Mouse (Mus musculus): ENCODE measurements around the gene Klk7.

Klk7 gene

DNA sequence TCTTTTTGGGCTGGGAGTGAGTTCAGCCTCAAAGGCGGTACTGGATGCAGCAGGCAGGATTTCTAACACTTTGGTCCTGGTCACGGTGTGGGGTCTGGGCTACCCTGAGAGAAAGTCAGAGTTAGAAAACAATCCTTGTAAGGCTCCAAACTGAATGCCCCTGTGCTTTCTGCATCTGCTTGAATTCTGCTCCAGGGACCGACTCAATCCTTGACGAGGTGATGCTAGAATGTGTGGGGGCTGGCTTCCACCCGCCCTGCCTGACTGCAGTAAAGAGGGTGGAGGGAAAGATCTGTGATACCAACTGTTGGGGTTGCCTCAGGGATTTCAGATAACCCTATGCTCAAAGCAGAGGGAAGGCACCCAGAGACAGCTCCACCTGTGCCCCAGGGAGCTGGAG lies at the start of gene Klk7:
TSS of gene Klk7 (plus strand) at position 301 of the 400 bp plus-strand sequence.
- DNase-seq: no peak

- DNase-seq: no peak
Measured at GRCm38 (mm10) chr7:43766484-43766883, 44.6 kb upstream of the Klk7 start.

- no peak for DNase-seq
Measured at GRCm38 (mm10) chr7:43768597-43768996, 42.5 kb upstream of the Klk7 start, which contains the start of gene Klk12. Gene Klk12, plus strand, starts transcription at chr7:43768897.

- no peak for DNase-seq
Measured at GRCm38 (mm10) chr7:43769636-43770035, 41.5 kb upstream of the Klk7 start.

DNA sequence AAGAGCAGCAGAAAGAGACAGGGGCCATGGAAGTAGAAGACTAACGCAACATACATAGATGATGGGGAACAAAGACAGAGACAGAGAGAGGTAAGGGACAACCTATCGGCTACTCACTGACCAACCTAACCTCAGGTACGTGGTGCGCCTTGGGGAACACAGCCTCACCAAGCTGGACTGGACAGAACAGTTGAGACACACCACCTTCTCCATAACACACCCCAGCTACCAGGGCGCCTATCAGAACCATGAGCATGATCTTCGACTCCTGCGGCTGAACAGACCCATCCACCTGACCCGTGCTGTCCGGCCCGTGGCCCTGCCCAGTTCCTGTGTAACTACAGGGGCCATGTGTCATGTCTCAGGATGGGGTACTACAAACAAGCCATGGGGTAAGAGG lies 40.4 kb upstream of the Klk7 start:
- DNase-seq: no peak

- DNase-seq: no peak
Measured at GRCm38 (mm10) chr7:43771916-43772315, 39.2 kb upstream of the Klk7 start.

GRCm38 (mm10) chr7:43772901-43773300 lies 38.2 kb upstream of the Klk7 start:
- no peak for DNase-seq

DNA sequence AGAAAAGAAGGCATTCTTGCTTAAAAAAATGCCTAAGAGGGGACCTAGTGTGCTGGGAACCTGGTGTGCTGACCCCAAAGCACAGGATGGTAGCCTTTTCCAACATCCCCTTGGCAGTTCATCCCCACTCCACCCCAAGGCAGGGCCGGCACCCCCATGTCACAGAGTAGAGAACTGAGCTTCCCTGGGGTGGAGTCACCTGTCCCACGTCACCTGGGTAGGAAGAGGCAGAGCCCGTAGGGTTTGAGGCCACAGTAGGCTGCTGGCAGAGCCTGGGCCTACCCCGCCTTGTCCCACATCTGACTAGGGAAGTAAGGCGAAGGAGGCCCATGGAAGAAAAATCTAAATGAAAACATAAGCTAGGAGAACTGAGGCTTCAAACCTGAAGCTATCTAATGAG lies 36.7 kb upstream of the Klk7 start, which contains the start of gene Klk11:
TSS of gene Klk11 (plus strand) at position 241 of the 400 bp plus-strand sequence.
- DNase-seq: no peak

DNA sequence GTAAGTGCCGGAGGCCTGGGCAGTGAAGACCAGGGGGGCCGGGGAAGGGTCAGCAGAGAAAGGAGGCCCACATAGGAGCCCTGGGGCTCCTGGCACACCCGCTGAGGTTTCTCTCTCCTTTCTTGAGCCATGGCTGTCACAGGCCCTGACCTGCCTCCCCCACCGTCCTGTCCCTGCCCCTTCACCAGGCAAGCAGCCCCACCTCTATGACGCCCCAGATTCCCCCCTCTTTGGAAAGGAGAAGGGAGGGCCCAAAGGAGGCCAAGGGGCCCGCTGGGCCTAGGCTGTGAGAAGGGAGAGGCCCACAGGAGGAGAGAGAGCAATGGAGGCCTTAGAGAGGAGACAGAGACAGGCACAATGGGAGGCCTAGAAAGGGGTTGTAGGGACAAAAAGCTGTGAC lies 36.3 kb upstream of the Klk7 start:
- DNase-seq: no peak

- no peak for DNase-seq
Measured at GRCm38 (mm10) chr7:43775311-43776057, 35.6 kb upstream of the Klk7 start.

DNA sequence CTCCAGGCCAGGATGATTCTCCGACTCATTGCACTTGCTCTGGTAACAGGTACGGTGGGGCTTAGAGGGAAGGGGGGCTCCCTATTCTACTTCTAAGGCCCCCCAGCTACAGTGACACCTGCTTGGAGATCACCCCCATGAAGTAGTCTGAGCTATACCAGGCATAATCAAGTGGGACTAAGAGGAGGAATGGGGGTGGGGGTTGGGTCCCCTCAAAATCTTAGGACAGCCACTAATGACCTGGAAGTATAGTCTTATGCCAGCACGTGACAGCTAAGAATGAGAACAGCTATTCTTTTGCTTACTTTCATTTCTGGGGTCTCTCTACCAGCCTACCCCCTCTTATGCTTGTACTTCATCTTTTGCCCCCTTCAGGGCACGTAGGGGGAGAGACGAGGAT lies 34.6 kb upstream of the Klk7 start:
- DNase-seq: no peak

- DNase-seq: no peak
Measured at GRCm38 (mm10) chr7:43777423-43777822, 33.7 kb upstream of the Klk7 start.

DNA sequence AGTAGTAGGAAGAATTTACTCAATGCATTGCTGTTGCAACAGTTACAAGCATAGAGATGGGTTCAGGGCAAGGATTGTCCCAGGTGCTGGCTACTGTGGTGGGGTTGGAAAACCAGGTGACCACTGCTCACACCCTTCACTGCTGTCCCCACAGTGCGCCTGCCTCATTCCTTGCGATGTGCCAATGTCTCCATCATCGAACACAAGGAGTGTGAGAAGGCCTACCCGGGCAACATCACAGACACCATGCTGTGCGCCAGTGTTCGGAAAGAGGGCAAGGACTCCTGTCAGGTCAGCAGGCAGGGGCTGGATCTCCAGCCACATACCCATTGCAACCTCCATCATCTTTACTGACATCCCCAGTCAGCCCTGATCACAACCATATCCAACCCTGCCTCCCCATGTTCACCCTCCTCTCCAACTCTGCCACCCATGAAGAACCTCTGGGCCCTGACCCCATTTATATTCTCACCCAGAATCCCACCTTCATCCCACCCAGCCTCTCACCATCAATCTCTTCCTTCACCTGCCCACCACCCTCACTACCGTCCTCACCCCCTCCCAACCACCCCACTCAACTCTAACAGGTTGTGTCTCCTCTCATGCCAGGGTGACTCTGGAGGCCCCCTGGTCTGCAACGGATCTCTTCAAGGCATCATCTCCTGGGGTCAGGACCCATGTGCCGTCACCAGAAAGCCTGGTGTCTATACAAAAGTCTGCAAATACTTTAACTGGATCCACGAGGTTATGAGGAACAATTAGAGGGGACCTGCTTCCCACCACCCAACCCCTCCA lies 32.7 kb upstream of the Klk7 start:
- no peak for DNase-seq

DNA sequence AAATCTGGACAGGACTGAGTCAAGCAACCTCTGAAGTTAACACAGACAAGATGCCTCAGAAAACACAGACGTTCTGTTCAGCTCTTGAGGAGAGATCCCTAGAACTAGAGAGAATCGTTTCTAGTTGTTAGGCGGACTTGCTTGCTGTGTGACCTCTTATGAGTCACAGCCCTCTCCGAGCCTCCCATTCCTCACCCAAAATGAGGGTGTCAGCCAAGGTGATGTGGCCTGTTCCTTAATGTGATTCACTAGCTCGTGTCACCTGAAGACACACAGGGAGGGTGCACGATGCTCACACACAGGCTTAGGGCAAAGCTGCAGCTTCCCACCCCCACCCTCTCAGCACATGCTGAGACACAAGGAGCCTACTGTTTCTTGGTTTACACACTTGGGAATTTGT lies 30.9 kb upstream of the Klk7 start:
- DNase-seq: no peak

- no peak for DNase-seq
Measured at GRCm38 (mm10) chr7:43780746-43781145, 30.3 kb upstream of the Klk7 start, which contains the start of gene Klk10. Gene Klk10, plus strand, starts transcription at chr7:43781035.

DNA sequence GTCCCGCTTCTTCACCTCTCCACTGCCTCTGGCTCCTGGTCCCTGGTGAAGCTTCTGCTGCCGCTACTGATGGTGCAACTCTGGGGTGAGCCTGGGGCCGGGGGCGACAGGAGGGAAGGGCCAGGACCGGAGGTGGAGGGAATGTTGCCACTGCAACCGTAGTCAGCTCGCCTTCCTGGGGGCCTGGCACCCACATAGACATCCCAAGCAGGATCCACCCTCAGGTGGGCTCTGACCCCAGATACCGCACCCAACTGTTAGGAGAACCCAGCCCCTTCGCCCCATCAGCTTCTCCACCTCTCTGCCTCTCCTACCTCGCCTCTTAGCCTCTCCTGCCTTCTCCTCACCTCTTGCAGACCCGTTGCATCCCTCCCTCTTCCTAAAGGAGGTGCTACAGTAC lies 29.6 kb upstream of the Klk7 start:
- no peak for DNase-seq

GRCm38 (mm10) chr7:43782275-43783265 lies 28.5 kb upstream of the Klk7 start:
- DNase-seq: peak; percentile 91

GRCm38 (mm10) chr7:43785286-43785685 lies 25.8 kb upstream of the Klk7 start:
- DNase-seq: no peak

GRCm38 (mm10) chr7:43788096-43788495 lies 23.0 kb upstream of the Klk7 start:
- DNase-seq: no peak

DNA sequence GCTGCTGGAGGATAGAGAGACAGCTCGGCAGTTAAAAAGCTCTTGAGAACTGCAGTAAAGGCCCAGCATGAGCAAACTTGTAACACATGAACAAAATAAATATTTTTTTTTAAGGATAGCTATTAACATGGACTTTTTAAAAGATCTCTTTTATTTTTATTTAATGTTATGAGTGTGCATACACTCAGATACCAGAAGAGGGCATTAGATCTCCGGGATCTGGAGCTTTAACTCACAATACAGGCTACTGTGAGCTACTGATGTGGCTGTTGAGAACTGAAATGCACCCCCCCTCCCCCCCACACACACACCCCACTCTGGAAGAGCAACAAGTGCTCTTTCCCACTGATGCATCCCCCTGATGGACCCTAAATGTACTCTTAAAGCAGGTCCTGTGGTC lies 21.8 kb upstream of the Klk7 start:
- DNase-seq: no peak

- DNase-seq: no peak
Measured at GRCm38 (mm10) chr7:43791591-43791990, 19.5 kb upstream of the Klk7 start, which contains the start of gene Klk9. Gene Klk9, plus strand, starts transcription at chr7:43791891.

- no peak for DNase-seq
Measured at GRCm38 (mm10) chr7:43796355-43796754, 14.7 kb upstream of the Klk7 start.

- peak; percentile 32 for DNase-seq
Measured at GRCm38 (mm10) chr7:43797333-43797769, 13.7 kb upstream of the Klk7 start, which contains the start of gene Klk8. Gene Klk8, plus strand, starts transcription at chr7:43797577.
